Mouse (Mus musculus) heart, adult 2 months (tissue): Measurements from ENCODE around the gene Gm10722.
"Not testable (repeated sequence)": the region's sequence is repeated elsewhere in the genome, so short reads cannot be mapped to it uniquely, and the experiment has no call there.

ENCODE experiments used
- CTCF ChIP-seq: fragments of 200-600 bp; IDR thresholded peaks from 2 replicates; pipeline ENCODE4 v1.8.1; 2022; ENCODE audit warnings: antibody characterized with exemption, mild to moderate bottlenecking, moderate library complexity
- EP300 ChIP-seq: fragments of 200-500 bp; IDR thresholded peaks from 2 replicates; pipeline ENCODE4 v1.6.1; 2011; ENCODE audit warnings: low read depth, low read length, control low read depth; ENCODE audit not compliant: insufficient read depth
- POLR2A ChIP-seq: fragments of 200-500 bp; IDR thresholded peaks from 2 replicates; pipeline ENCODE4 v1.6.1; 2011; ENCODE audit warnings: mild to moderate bottlenecking, low read depth, low read length, control low read depth; ENCODE audit not compliant: insufficient read depth

DNA sequence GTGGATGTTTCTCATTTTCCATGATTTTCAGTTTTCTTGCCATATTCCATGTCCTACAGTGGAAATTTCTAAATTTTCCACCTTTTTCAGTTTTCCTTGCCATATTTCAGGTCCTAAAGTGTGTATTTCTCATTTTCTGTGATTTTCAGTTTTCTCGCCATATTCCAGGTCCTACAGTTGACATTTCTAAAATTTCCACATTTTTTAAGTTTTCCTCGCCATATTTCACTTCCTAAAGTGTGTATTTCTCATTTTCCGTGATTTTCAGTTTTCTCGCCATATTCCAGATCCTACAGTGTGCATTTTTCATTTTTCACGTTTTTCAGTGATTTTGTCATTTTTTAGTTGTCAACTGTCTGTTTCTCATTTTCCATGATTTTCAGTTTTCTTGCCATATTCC is 8.6 kb downstream of the Gm10722 start:
- not testable (repeated sequence) for TF ChIP-seq POLR2A, EP300, CTCF
